Mouse (Mus musculus) midbrain, embryonic 13.5 days (tissue): ENCODE measurements around the gene Mthfr. TPM values are rescaled to one million over a fixed set of nuclear protein-coding genes. Genes with fewer than 3 reads are reported as not detected.
A peak's percentile ranks its signal among the peaks of the same experiment; 100 is the strongest.

Source experiments
- ATAC-seq: fragments of 200-750 bp; cut with Nextera tagmentation; 2 replicates; pipeline ENCODE4 v1.8.0; 2017; ENCODE audit warnings: mild to moderate bottlenecking, moderate TSS enrichment, moderate library complexity
- H3K27ac ChIP-seq: fragments of 300-500 bp; sonication (generic); 2 replicates; pipeline ENCODE4 v1.5.1; 2015; ENCODE audit warnings: inconsistent platforms, mild to moderate bottlenecking, moderate library complexity
- H3K27me3 ChIP-seq: fragments of 300-500 bp; sonication (generic); 2 replicates; pipeline ENCODE4 v1.6.1; 2015; ENCODE audit warnings: mild to moderate bottlenecking, inconsistent platforms
- H3K36me3 ChIP-seq: fragments of 300-500 bp; sonication (generic); 2 replicates; pipeline ENCODE4 v1.6.1; 2015; ENCODE audit warnings: mild to moderate bottlenecking, inconsistent platforms
- H3K4me1 ChIP-seq: fragments of 300-500 bp; sonication (generic); replicated peaks from 2 replicates; pipeline ENCODE4 v1.6.1; 2015; ENCODE audit warnings: inconsistent platforms
- H3K4me2 ChIP-seq: fragments of 300-500 bp; sonication (generic); replicated peaks from 2 replicates; pipeline ENCODE4 v1.6.1; 2015; ENCODE audit warnings: moderate library complexity, mild to moderate bottlenecking, inconsistent platforms
- H3K4me3 ChIP-seq: fragments of 300-500 bp; sonication (generic); replicated peaks from 2 replicates; pipeline ENCODE4 v1.5.1; 2015; ENCODE audit warnings: mild to moderate bottlenecking, inconsistent platforms
- H3K9ac ChIP-seq: fragments of 300-500 bp; sonication (generic); replicated peaks from 2 replicates; pipeline ENCODE4 v1.6.1; 2015; ENCODE audit warnings: mild to moderate bottlenecking, inconsistent platforms
- H3K9me3 ChIP-seq: fragments of 300-500 bp; sonication (generic); 2 replicates; pipeline ENCODE4 v1.6.1; 2016; ENCODE audit warnings: mild to moderate bottlenecking, inconsistent platforms
- WGBS: fragments of 180-500 bp; shearing (Covaris S2); methylation state at CpG from one replicate; pipeline ENCODE4 v1.1.7; 2015; 5-methylcytosine and 5-hydroxymethylcytosine counted together
- polyA plus RNA-seq: library from polyadenylated mRNA; unstranded; fragments of >200 nt; fragmentation: Nextera tagmentation; extraction: Ambion mirVana; gene quantifications from 2 replicates; pipeline ENCODE4 v1.2.1, GENCODE M21; 2015

Mthfr gene
- polyA plus RNA-seq, 1 experiment from 2014 or later = 28.4 TPM

- ATAC-seq = no peak
- 90% methylated on average over 7 of the region's 7 CpGs for WGBS
- no peak overlapping the region for H3K9ac ChIP-seq
- H3K4me3 ChIP-seq = no peak overlapping the region
- H3K36me3 ChIP-seq = peaks cover 74% of the 10 kb centered on the region
- no peaks in the 10 kb centered on the region for H3K9me3 ChIP-seq
- H3K27me3 ChIP-seq = no peaks in the 10 kb centered on the region
- no peak overlapping the region for H3K27ac ChIP-seq
- no peak overlapping the region for H3K4me2 ChIP-seq
- no peaks in the 10 kb centered on the region for H3K4me1 ChIP-seq
Measured at GRCm38 (mm10) chr4:148056246-148056645, 17.4 kb downstream of the Mthfr start.

DNA sequence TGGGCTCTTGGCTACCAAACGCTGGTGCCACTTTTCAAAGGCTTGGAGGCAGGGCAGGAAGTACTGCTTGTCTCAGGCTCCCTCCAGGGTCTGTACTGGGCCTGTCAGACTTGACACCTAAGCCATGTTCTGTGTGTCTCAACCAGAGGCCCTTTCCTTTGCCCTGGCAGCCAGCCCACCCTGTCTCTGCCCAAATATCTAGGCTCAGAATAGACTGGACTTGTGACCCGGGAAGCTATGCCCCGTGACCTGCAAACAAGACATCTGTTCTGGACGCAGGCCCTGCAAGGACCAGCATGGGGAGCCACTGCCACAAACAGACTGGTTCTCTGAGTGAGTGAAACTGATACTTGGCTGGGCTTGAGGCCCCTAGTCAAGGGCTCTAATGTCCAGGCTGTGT is 17.9 kb downstream of the Mthfr start:
- no peaks in the 10 kb centered on the region for H3K4me1 ChIP-seq
- ATAC-seq = no peak
- H3K9me3 ChIP-seq = no peaks in the 10 kb centered on the region
- 89% methylated on average over 4 of the region's 4 CpGs for WGBS
- H3K9ac ChIP-seq = no peak overlapping the region
- no peak overlapping the region for H3K4me3 ChIP-seq
- no peaks in the 10 kb centered on the region for H3K27me3 ChIP-seq
- H3K27ac ChIP-seq = no peak overlapping the region
- H3K36me3 ChIP-seq = peaks cover 68% of the 10 kb centered on the region
- no peak overlapping the region for H3K4me2 ChIP-seq

DNA sequence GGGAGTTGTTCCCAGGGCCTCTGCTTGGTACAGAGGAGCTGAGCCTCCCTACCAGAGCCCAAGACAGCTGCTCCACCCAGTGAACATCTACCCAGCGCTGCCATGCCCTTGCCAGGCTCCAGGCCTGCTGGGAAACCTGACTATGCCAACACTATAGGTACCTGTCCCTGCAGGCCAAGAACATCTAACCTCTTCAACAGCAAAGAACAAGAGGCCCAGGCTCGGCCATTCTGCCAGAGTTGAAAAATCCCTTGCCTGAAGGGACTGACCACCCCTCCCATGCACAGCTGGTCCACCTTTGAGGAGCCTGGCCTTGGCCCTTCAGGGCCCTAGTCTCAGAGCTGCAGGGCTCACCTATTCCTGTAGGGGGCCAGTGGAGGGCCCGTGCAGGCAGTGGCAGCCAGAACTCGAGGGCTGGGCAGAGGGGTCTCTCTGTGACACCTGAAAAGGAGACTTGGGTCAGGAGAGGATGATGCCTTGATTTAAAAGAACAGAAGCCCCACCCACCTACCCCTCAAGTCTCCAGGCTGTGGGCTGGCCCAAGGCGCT is 18.9 kb downstream of the Mthfr start:
- Histone ChIP-seq H3K9ac (no peak overlapping the region), H3K4me2 (no peak overlapping the region), H3K27ac (no peak overlapping the region), H3K36me3 (peaks cover 59% of the 10 kb centered on the region), H3K4me3 (no peak overlapping the region), H3K27me3 (no peaks in the 10 kb centered on the region), H3K4me1 (no peaks in the 10 kb centered on the region), H3K9me3 (no peaks in the 10 kb centered on the region)
- no peak for ATAC-seq
- WGBS = 62% methylated on average over 5 of the region's 5 CpGs

DNA sequence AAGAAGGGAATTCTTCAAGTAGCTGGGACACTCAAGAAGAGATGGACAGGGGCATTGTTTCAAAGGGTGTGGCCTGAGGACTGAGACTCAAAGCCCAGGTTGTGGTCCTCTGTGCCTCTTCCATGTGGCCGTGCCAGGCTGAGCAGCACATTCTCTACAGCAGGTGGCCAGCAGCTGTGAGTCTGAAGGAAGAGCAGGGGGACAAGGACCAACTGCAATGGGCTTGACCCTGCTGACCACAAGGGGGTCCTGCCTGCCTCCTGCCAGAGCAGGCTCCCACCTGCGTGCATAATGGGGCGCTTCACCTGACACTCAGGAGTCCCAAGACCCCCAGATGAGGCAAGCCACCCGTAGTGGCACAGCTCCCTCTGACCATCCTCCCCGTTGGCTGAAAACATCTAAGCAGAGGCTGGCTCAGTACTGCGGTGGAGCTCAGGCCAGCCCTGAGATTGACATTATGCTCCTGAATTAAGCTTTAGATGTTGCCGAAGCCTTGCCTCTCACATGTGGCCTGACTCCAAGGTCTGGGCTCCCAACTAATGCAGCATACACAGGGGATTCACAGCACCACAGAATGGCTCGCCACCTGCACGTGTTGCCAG is 19.4 kb downstream of the Mthfr start:
- Histone ChIP-seq H3K9ac (no peak overlapping the region), H3K27ac (no peak overlapping the region), H3K4me1 (no peaks in the 10 kb centered on the region), H3K9me3 (no peaks in the 10 kb centered on the region), H3K4me2 (no peak overlapping the region), H3K36me3 (peaks cover 53% of the 10 kb centered on the region), H3K27me3 (no peaks in the 10 kb centered on the region), H3K4me3 (no peak overlapping the region)
- 94% methylated on average over 9 of the region's 9 CpGs for WGBS
- no peak for ATAC-seq

GRCm38 (mm10) chr4:148058993-148059392 is 20.1 kb downstream of the Mthfr start:
- Histone ChIP-seq H3K9ac (no peak overlapping the region), H3K36me3 (peaks cover 46% of the 10 kb centered on the region), H3K9me3 (no peaks in the 10 kb centered on the region), H3K4me2 (no peak overlapping the region), H3K27ac (no peak overlapping the region), H3K4me1 (no peaks in the 10 kb centered on the region), H3K4me3 (no peak overlapping the region), H3K27me3 (no peaks in the 10 kb centered on the region)
- WGBS = 90% methylated on average over 6 of the region's 6 CpGs
- no peak for ATAC-seq

GRCm38 (mm10) chr4:148060120-148061085 is 21.5 kb downstream of the Mthfr start:
- Histone ChIP-seq H3K9ac (no peak overlapping the region), H3K9me3 (no peaks in the 10 kb centered on the region), H3K27ac (no peak overlapping the region), H3K36me3 (peaks cover 33% of the 10 kb centered on the region), H3K4me1 (no peaks in the 10 kb centered on the region), H3K4me2 (no peak overlapping the region), H3K4me3 (no peak overlapping the region), H3K27me3 (no peaks in the 10 kb centered on the region)
- ATAC-seq = peak; percentile 59
- 53% methylated on average over 13 of the region's 13 CpGs for WGBS

DNA sequence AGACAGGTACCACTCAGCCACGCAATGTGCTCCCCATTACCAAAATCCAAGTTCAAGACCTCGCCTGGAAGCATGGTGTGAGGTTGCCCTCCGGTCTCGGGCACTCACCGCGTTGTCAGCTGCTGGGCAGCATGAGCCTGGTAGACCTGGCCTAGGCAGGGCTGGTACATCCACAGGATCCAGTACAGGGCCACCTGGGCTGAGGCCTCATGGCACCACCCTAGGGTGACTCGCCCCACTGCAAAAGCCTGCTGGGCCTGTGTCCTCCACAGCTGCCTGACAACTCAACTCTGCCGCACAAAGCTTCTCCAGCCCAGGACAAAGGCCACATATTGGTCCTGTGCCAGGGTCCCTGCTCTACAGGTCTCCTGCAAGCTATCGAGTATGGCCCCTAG is 22.2 kb downstream of the Mthfr start:
- Histone ChIP-seq H3K9me3 (no peaks in the 10 kb centered on the region), H3K4me3 (no peak overlapping the region), H3K36me3 (peaks cover 26% of the 10 kb centered on the region), H3K4me1 (no peaks in the 10 kb centered on the region), H3K9ac (no peak overlapping the region), H3K27me3 (no peaks in the 10 kb centered on the region), H3K4me2 (no peak overlapping the region), H3K27ac (no peak overlapping the region)
- WGBS = 86% methylated on average over 9 of the region's 9 CpGs
- ATAC-seq = no peak; the same call in 1 of the 2 replicates

DNA sequence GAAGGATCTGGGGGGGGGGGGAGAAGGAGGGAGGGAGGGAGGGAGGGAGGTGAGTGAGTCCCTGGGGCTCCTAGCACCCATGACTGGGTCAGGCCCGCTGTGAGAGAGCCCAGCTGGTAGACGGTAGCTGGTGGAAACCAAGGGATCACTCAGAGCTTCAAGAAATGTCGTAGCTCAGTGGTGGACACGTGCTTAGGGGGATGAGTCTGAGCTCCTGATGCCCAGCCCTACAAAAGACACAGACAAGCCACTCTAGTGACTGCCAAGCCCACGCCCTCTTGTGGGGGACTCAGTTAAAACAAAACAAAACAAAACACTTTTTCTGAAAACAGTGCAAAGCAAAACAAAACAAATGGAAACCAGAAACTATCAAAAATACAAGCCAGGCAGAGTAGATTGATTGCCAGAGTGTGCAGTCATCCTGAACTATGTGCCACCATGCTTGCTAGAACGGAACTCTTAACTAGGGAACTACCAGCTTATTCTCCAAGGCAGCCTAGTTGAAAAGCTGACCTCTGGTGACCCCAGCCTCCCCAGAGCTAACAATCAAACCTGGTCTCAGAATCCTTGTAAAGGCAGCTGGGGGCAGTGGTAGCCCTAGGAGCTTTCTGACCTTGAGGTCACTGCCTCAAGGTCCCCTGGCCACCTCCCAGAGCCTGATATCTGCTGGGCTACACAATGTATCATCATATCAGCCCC is 27.0 kb downstream of the Mthfr start:
- no peak overlapping the region for H3K4me3 ChIP-seq
- 41% methylated on average over 6 of the region's 6 CpGs for WGBS
- H3K9me3 ChIP-seq = no peaks in the 10 kb centered on the region
- ATAC-seq = 0 out of 2 replicates have a peak, but pooled peaks have one; percentile 25
- H3K4me1 ChIP-seq = no peaks in the 10 kb centered on the region
- no peaks in the 10 kb centered on the region for H3K27me3 ChIP-seq
- H3K27ac ChIP-seq = no peak overlapping the region
- H3K36me3 ChIP-seq = no peaks in the 10 kb centered on the region
- no peak overlapping the region for H3K9ac ChIP-seq
- H3K4me2 ChIP-seq = no peak overlapping the region

DNA sequence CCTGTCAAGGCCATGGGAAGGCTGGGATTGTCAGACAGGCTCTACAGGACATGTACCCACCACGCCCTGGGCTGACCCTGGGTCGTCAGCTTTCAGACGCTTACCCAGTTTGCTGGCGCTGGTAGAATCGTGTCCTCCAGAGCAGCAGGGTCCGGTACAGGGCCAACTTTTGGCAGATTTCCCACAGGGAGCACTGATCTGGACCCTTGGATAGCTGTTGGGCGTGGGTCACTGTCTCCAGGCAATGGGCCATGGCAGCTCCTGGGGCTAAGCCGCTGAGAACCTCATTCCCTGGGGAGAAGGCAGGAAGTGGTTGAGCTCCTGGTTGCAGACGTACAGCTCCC is 27.5 kb downstream of the Mthfr start:
- WGBS = 37% methylated on average over 9 of the region's 9 CpGs
- ATAC-seq = no peak
- Histone ChIP-seq H3K36me3 (no peaks in the 10 kb centered on the region), H3K9ac (no peak overlapping the region), H3K9me3 (no peaks in the 10 kb centered on the region), H3K4me3 (no peak overlapping the region), H3K27me3 (no peaks in the 10 kb centered on the region), H3K4me1 (no peaks in the 10 kb centered on the region), H3K27ac (no peak overlapping the region), H3K4me2 (no peak overlapping the region)

DNA sequence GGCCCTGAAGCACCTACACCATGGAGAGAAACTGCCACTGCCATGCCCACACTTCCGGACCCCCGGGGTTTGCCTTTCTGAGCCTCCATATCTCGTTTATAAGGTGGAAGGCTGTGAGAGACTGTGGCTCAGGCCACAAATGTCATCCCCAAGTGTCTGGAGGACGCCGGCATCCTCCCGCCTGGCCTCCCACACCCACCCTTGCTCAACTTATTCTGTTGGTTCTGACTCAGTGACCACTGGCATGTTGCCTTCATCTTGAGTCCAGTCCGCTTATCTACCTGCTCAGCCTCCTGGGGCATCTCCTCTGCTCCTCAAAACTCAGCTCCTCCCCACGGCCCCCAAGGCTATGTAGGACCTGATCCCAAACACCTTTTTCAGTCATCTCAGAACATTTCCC is 28.5 kb downstream of the Mthfr start:
- no peaks in the 10 kb centered on the region for H3K27me3 ChIP-seq
- 79% methylated on average over 8 of the region's 8 CpGs for WGBS
- no peak overlapping the region for H3K4me3 ChIP-seq
- no peaks in the 10 kb centered on the region for H3K4me1 ChIP-seq
- H3K27ac ChIP-seq = no peak overlapping the region
- H3K9ac ChIP-seq = no peak overlapping the region
- ATAC-seq = no peak
- H3K4me2 ChIP-seq = no peak overlapping the region
- H3K36me3 ChIP-seq = no peaks in the 10 kb centered on the region
- no peaks in the 10 kb centered on the region for H3K9me3 ChIP-seq

DNA sequence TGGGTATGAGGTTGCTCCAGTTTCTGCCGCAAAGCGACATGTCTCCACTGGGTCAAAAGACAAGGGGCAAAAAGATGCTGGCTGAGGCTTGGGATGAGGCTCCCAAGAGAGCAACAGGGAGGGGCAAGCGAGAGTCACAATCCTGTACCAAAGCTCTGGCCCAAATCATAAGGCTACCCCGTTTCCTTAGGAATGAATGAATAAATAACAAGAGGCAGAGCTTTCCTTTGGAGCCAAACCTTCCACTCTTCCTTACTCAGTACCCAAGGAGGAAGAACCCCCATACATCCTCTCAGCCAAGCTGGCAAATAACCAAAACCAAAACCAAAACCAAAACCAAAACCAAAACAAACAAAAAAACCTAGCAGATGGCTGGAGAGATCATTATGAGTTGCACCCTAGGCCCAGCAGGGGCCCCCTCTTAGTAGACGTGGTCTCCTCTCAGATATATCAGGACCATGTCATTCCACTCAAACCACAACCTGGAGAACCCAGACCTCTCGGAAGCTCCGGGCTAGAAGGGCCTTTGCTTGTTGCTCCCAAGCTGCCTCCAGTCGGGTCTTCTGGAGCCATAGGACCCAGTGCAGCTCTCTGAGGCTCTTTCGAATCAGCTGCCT is 30.8 kb downstream of the Mthfr start:
- Histone ChIP-seq H3K27me3 (no peaks in the 10 kb centered on the region), H3K9me3 (no peaks in the 10 kb centered on the region), H3K36me3 (no peaks in the 10 kb centered on the region), H3K4me1 (no peaks in the 10 kb centered on the region), H3K4me2 (no peak overlapping the region), H3K9ac (no peak overlapping the region), H3K4me3 (no peak overlapping the region), H3K27ac (no peak overlapping the region)
- WGBS = 89% methylated on average over 9 of the region's 9 CpGs
- ATAC-seq = no peak
